Mouse (Mus musculus): ENCODE results near the gene St7. TPM values are rescaled to one million over a fixed set of nuclear protein-coding genes. Genes with fewer than 3 reads are reported as not detected.

The St7 gene
- polyA plus RNA-seq, 1 experiment, result 22.8 TPM

DNA sequence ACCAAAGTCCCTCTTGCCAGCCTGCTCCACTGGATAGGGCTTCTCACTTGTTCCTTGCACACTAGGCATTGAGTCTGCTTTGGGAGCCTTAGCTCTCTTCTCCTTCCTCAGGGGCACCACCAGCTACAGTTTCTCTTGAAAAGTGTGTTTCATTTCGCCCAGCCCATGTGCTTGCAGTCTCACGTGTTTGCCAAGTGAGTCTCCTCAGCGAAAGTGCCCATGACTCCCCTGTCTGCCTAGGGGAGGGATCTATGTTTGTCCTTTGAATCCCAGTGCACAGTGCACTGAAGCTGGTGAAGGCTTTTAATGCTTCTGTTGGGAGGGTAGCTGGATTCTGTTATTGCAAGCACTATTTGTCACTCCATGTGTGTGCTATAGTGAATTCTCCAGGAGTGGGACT, 79.8 kb downstream of the St7 start:
- Histone ChIP-seq H3K4me3 (ENCODE audit: insufficient read depth, low read length) (no peak overlapping the region), H3K27ac (ENCODE audit: insufficient read depth, low read length) (no peak overlapping the region), H3K4me1 (ENCODE audit: control insufficient read depth, insufficient read depth, low read length) (peaks cover 11% of the 10 kb centered on the region)
- no peak for TF ChIP-seq POLR2A (IDR thresholded peaks at IDR 0.05; ENCODE audit: extremely low read depth, insufficient read depth, low read length)
- TF ChIP-seq CTCF (IDR thresholded peaks at IDR 0.05; ENCODE audit: extremely low read depth, insufficient read depth, low read length), result no peak

- peaks cover 6% of the 10 kb centered on the region for H3K4me1 ChIP-seq (ENCODE audit: control insufficient read depth, insufficient read depth, low read length)
- TF ChIP-seq CTCF (IDR thresholded peaks at IDR 0.05; ENCODE audit: extremely low read depth, insufficient read depth, low read length) (no peak), POLR2A (IDR thresholded peaks at IDR 0.05; ENCODE audit: extremely low read depth, insufficient read depth, low read length) (no peak)
- no peak overlapping the region for H3K4me3 ChIP-seq (ENCODE audit: insufficient read depth, low read length)
- no peak overlapping the region for H3K27ac ChIP-seq (ENCODE audit: insufficient read depth, low read length)
These were observed 83.3 kb downstream of the St7 start for GRCm38 (mm10) chr6:17776041-17776440.

- Histone ChIP-seq H3K27ac (ENCODE audit: insufficient read depth, low read length) (no peak overlapping the region), H3K4me3 (ENCODE audit: insufficient read depth, low read length) (no peak overlapping the region)
- TF ChIP-seq POLR2A (IDR thresholded peaks at IDR 0.05; ENCODE audit: extremely low read depth, insufficient read depth, low read length) (no peak), CTCF (IDR thresholded peaks at IDR 0.05; ENCODE audit: extremely low read depth, insufficient read depth, low read length) (no peak)
These were observed 84.5 kb downstream of the St7 start for GRCm38 (mm10) chr6:17777018-17777799.

DNA sequence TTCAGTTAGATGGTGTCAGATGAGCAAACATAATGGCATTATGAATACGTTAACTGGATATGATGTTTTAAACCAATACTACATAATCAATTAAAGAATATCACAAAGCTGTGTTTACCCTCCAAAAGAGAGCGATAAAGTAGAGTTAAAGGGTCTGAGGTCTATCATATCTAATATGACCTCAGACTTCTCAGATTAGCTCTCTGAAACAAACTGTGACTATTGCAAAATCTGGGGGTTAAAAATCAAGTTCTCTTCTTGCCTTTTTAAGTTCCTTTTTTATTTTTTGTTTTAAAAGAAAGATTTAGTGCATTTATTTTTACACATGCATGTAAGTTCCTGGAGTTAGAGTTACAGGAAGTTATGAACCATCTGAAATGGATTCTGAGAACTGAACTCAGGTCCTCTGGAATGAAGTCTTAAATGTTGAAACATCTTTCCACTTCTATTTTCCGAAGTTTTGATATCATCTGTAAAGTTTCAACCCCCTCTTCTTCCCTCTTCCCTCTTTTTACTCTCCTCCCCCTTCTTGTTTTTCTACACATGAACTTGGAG, 86.0 kb downstream of the St7 start:
- H3K4me1 ChIP-seq (ENCODE audit: control insufficient read depth, insufficient read depth, low read length), result peaks cover 2% of the 10 kb centered on the region
- H3K27ac ChIP-seq (ENCODE audit: insufficient read depth, low read length), result no peak overlapping the region
- no peak for TF ChIP-seq CTCF (IDR thresholded peaks at IDR 0.05; ENCODE audit: extremely low read depth, insufficient read depth, low read length)
- TF ChIP-seq POLR2A (IDR thresholded peaks at IDR 0.05; ENCODE audit: extremely low read depth, insufficient read depth, low read length), result no peak
- H3K4me3 ChIP-seq (ENCODE audit: insufficient read depth, low read length), result no peak overlapping the region

More at GRCm38 (mm10) chr6:17777018-17777799, 84.5 kb downstream of the St7 start:
- H3K4me1 ChIP-seq (ENCODE audit: control insufficient read depth, insufficient read depth, low read length), result peaks cover 6% of the 10 kb centered on the region

- Histone ChIP-seq H3K4me3 (ENCODE audit: insufficient read depth, low read length) (no peak overlapping the region), H3K27ac (ENCODE audit: insufficient read depth, low read length) (no peak overlapping the region), H3K4me1 (ENCODE audit: control insufficient read depth, insufficient read depth, low read length) (peaks cover 3% of the 10 kb centered on the region)
- TF ChIP-seq CTCF (IDR thresholded peaks at IDR 0.05; ENCODE audit: extremely low read depth, insufficient read depth, low read length) (no peak), POLR2A (IDR thresholded peaks at IDR 0.05; ENCODE audit: extremely low read depth, insufficient read depth, low read length) (no peak)
These were observed 90.8 kb downstream of the St7 start for GRCm38 (mm10) chr6:17783511-17783910.

GRCm38 (mm10) chr6:17784523-17784922, 91.8 kb downstream of the St7 start:
- TF ChIP-seq POLR2A (IDR thresholded peaks at IDR 0.05; ENCODE audit: extremely low read depth, insufficient read depth, low read length) (no peak), CTCF (IDR thresholded peaks at IDR 0.05; ENCODE audit: extremely low read depth, insufficient read depth, low read length) (no peak)
- H3K4me3 ChIP-seq (ENCODE audit: insufficient read depth, low read length), result no peak overlapping the region
- peaks cover 3% of the 10 kb centered on the region for H3K4me1 ChIP-seq (ENCODE audit: control insufficient read depth, insufficient read depth, low read length)
- no peak overlapping the region for H3K27ac ChIP-seq (ENCODE audit: insufficient read depth, low read length)

DNA sequence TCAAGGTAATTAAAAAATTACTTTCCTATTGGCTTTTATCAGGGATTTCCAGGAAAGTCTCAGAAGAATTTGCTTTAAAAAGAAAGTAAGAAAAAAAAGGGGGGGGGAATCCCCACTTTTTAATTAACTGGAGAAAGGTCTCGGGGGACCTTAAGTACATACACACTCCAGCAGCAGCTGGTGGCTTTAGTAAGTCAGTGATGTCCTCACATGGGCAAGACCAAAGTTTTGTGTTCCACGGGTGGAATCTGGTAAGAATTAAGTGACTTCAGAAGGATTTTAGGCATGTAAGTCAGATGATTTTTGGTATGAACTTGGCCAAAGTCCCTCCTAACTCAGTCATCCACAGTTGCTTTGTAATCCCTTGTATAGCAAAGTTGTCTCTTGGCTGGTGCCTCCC, 92.5 kb downstream of the St7 start:
- TF ChIP-seq POLR2A (IDR thresholded peaks at IDR 0.05; ENCODE audit: extremely low read depth, insufficient read depth, low read length) (no peak), CTCF (IDR thresholded peaks at IDR 0.05; ENCODE audit: extremely low read depth, insufficient read depth, low read length) (no peak)

GRCm38 (mm10) chr6:17787810-17788209, 95.1 kb downstream of the St7 start:
- H3K27ac ChIP-seq (ENCODE audit: insufficient read depth, low read length), result no peak overlapping the region
- TF ChIP-seq CTCF (IDR thresholded peaks at IDR 0.05; ENCODE audit: extremely low read depth, insufficient read depth, low read length) (no peak), POLR2A (IDR thresholded peaks at IDR 0.05; ENCODE audit: extremely low read depth, insufficient read depth, low read length) (no peak)

More for the DNA sequence above, 92.5 kb downstream of the St7 start:
- Histone ChIP-seq H3K27ac (ENCODE audit: insufficient read depth, low read length) (no peak overlapping the region), H3K4me1 (ENCODE audit: control insufficient read depth, insufficient read depth, low read length) (peaks cover 3% of the 10 kb centered on the region), H3K4me3 (ENCODE audit: insufficient read depth, low read length) (no peak overlapping the region)

GRCm38 (mm10) chr6:17790251-17790650, 97.5 kb downstream of the St7 start:
- no peak overlapping the region for H3K27ac ChIP-seq (ENCODE audit: insufficient read depth, low read length)
- TF ChIP-seq CTCF (IDR thresholded peaks at IDR 0.05; ENCODE audit: extremely low read depth, insufficient read depth, low read length), result no peak
- no peak for TF ChIP-seq POLR2A (IDR thresholded peaks at IDR 0.05; ENCODE audit: extremely low read depth, insufficient read depth, low read length)
- peaks cover 3% of the 10 kb centered on the region; the same call in 1 of the 2 replicates for H3K4me1 ChIP-seq (ENCODE audit: control insufficient read depth, insufficient read depth, low read length)
- no peak overlapping the region for H3K4me3 ChIP-seq (ENCODE audit: insufficient read depth, low read length)

More at GRCm38 (mm10) chr6:17787810-17788209, 95.1 kb downstream of the St7 start:
- Histone ChIP-seq H3K4me1 (ENCODE audit: control insufficient read depth, insufficient read depth, low read length) (peaks cover 3% of the 10 kb centered on the region), H3K4me3 (ENCODE audit: insufficient read depth, low read length) (no peak overlapping the region)

- Histone ChIP-seq H3K4me1 (ENCODE audit: control insufficient read depth, insufficient read depth, low read length) (peaks cover 7% of the 10 kb centered on the region; the same call in 1 of the 2 replicates), H3K27ac (ENCODE audit: insufficient read depth, low read length) (no peak overlapping the region), H3K4me3 (ENCODE audit: insufficient read depth, low read length) (no peak overlapping the region)
- TF ChIP-seq CTCF (IDR thresholded peaks at IDR 0.05; ENCODE audit: extremely low read depth, insufficient read depth, low read length) (no peak), POLR2A (IDR thresholded peaks at IDR 0.05; ENCODE audit: extremely low read depth, insufficient read depth, low read length) (no peak)
These were observed 100.7 kb downstream of the St7 start for GRCm38 (mm10) chr6:17793471-17793870.
